ENCODE assay signal across 9 mouse cellular contexts in the genomic region with DNA sequence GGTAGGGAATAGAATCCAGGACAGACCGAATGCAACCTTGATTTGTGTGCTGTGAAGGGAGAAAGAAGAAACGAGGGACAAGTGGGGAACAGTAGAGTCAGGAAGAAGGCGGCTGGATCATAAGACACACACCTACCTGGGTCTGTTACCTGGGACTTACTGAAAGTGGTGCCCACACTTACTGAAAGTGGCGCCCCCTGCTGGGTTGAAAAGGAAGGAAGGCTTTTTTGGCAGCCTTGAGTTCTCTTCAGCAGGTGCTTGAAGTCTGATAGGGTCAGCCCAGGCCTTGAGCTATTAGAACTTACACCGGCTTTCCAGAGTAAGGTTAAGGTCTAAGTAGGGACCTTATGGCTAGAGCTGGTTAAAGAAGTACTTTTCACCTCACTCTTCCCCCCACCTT. TPM values are rescaled to one million over a fixed set of nuclear protein-coding genes. Genes with fewer than 3 reads are reported as not detected.
DNase-seq lines count a peak whose midpoint lies in the region; ATAC-seq and TF ChIP-seq lines count a peak whose summit lies in the region.
"Had no signal": no experiment of that assay in that cellular context is flagged by ENCODE, and none has a peak within 500 bp of the region (broad histone marks: within the 10 kb centered on the region; RNA-seq: fewer than 3 reads in every experiment).

No protein-coding gene starts in this region.

- TF ChIP-seq CTCF in G1E (IDR thresholded peaks at IDR 0.05; ENCODE audit: low read depth, low read length): peak; percentile 27; the same call in 1 of the 2 replicates
- TF ChIP-seq CTCF in liver, embryonic 14.5 days (IDR thresholded peaks at IDR 0.05; ENCODE audit: low read depth): peak; percentile 62

- WGBS in liver, embryonic 14.5 days (ENCODE audit: insufficient replicate concordance): 57% methylated on average over 5 of the region's 5 CpGs
- WGBS in forebrain, embryonic 15.5 days: 78% methylated on average over 5 of the region's 5 CpGs

- no peaks in the 10 kb centered on the region for H3K9me3 ChIP-seq in G1E (replicated peaks)
- H3K9me3 ChIP-seq in liver, embryonic 14.5 days (ENCODE audit: control insufficient read depth, low read length): no peaks in the 10 kb centered on the region
- no peaks in the 10 kb centered on the region for H3K9me3 ChIP-seq in forebrain, embryonic 15.5 days
- H3K9me3 ChIP-seq: midbrain, embryonic 15.5 days had no signal

- no peaks in the 10 kb centered on the region for H3K4me1 ChIP-seq in G1E (ENCODE audit: insufficient read depth, low read depth, low read length)
- H3K4me1 ChIP-seq in liver, embryonic 14.5 days (replicated peaks; ENCODE audit: control insufficient read depth in 2 of 2, insufficient read depth in 2 of 2, low read length in 1 of 2): no peaks in the 10 kb centered on the region
- no peaks in the 10 kb centered on the region for H3K4me1 ChIP-seq in forebrain, embryonic 15.5 days
- H3K4me1 ChIP-seq: midbrain, embryonic 15.5 days had no signal

- TF ChIP-seq EP300 in liver, embryonic 14.5 days (IDR thresholded peaks at IDR 0.05; ENCODE audit: low read depth): no peak

- H3K36me3 ChIP-seq in G1E (replicated peaks): no peaks in the 10 kb centered on the region
- H3K36me3 ChIP-seq in liver, embryonic 14.5 days (replicated peaks; ENCODE audit: control insufficient read depth, insufficient read depth, low read depth): no peaks in the 10 kb centered on the region
- H3K36me3 ChIP-seq in splenic B cell, adult 2 months (ENCODE audit: control insufficient read depth, insufficient read depth, low read length, poor library complexity, severe bottlenecking): no peaks in the 10 kb centered on the region
- no peaks in the 10 kb centered on the region for H3K36me3 ChIP-seq in forebrain, embryonic 15.5 days
- H3K36me3 ChIP-seq: midbrain, embryonic 15.5 days had no signal

- peaks cover 32% of the 10 kb centered on the region for H3K27me3 ChIP-seq in G1E (ENCODE audit: insufficient read depth, low read length)
- no peaks in the 10 kb centered on the region for H3K27me3 ChIP-seq in liver, embryonic 14.5 days (ENCODE audit: control insufficient read depth, insufficient read depth, low read length)
- no peaks in the 10 kb centered on the region for H3K27me3 ChIP-seq in splenic B cell, adult 2 months (ENCODE audit: control insufficient read depth, insufficient read depth, low read length, poor library complexity, severe bottlenecking)
- H3K27me3 ChIP-seq in forebrain, embryonic 15.5 days: no peaks in the 10 kb centered on the region
- H3K27me3 ChIP-seq: midbrain, embryonic 15.5 days had no signal

- no peak for ATAC-seq in G1E (ENCODE audit: extremely low read depth, insufficient number of reproducible peaks, low FRiP score, poor library complexity, severe bottlenecking)
- ATAC-seq in liver, embryonic 14.5 days (ENCODE audit: insufficient read depth): no peak
- ATAC-seq in erythroid progenitor cell, adult 5-6 weeks (replicated peaks; ENCODE audit: low FRiP score, poor library complexity, severe bottlenecking): no peak
- no peak for ATAC-seq in forebrain, embryonic 15.5 days (replicated peaks)
- ATAC-seq: midbrain, embryonic 15.5 days had no signal

- no peak overlapping the region for H3K4me2 ChIP-seq in liver, embryonic 14.5 days (ENCODE audit: low read depth)
- no peak overlapping the region for H3K4me2 ChIP-seq in forebrain, embryonic 15.5 days (replicated peaks)
- H3K4me2 ChIP-seq: midbrain, embryonic 15.5 days had no signal

- H3K4me3 ChIP-seq in G1E (ENCODE audit: low read depth, low read length): no peak overlapping the region
- H3K4me3 ChIP-seq in liver, embryonic 14.5 days (ENCODE audit: insufficient read depth in 1 of 2, low read depth in 2 of 2, low read length in 2 of 2): no peak overlapping the region
- no peak overlapping the region for H3K4me3 ChIP-seq in forebrain, embryonic 15.5 days
- H3K4me3 ChIP-seq: midbrain, embryonic 15.5 days had no signal

- DNase-seq in kidney, postnatal 4 days: peak; percentile 33 to 42
- no peak for DNase-seq in kidney, adult 11 months
- DNase-seq in G1E (ENCODE audit: low spot score): no peak
- no peak for DNase-seq in liver, embryonic 14.5 days (ENCODE audit: low read depth in 3 of 3, low spot score in 3 of 3)
- DNase-seq in splenic B cell, adult 2 months (ENCODE audit: low read depth, low spot score): peak; percentile 82
- no peak for DNase-seq in urinary bladder, postnatal 25 days (ENCODE audit: low spot score)

- H3K9ac ChIP-seq in liver, embryonic 14.5 days (replicated peaks): no peak overlapping the region
- H3K9ac ChIP-seq in forebrain, embryonic 15.5 days (replicated peaks): no peak overlapping the region
- H3K9ac ChIP-seq: midbrain, embryonic 15.5 days had no signal

- H3K27ac ChIP-seq in liver, embryonic 14.5 days: no peak overlapping the region
- no peak overlapping the region for H3K27ac ChIP-seq in forebrain, embryonic 15.5 days (replicated peaks)
- H3K27ac ChIP-seq: midbrain, embryonic 15.5 days had no signal

RNA-seq across cellular contexts. Expression of a gene that starts 40.5 kb away (rescaled TPM):
- not detected in 2 replicates for total RNA-seq in G1E (2014; fragmentation: Nextera tagmentation)
- total RNA-seq in G1E (2017): 0.22 and 0.64 TPM in 2 replicates
- not detected in 2 replicates for polyA plus RNA-seq in G1E (2012)
- polyA plus RNA-seq in liver, embryonic 14.5 days (2012; rRNA removed): 0.09 and 0.20 TPM in 2 replicates
- 0.17 and 0.52 TPM in 2 replicates for polyA plus RNA-seq in liver, embryonic 14.5 days (2014; fragmentation: Nextera tagmentation; extraction: Ambion mirVana)
- total RNA-seq in erythroid progenitor cell, adult 5-6 weeks (2015; ENCODE audit: low replicate concordance): 0.42 TPM in 1 of 2 replicates, not detected in the other
- 0.26 TPM in 1 of 2 replicates, not detected in the other for total RNA-seq in erythroid progenitor cell, adult 5-6 weeks (2017; ENCODE audit: low replicate concordance)
- polyA plus RNA-seq in forebrain, embryonic 15.5 days (2015; fragmentation: Nextera tagmentation; extraction: Ambion mirVana): 0.14 and 0.31 TPM in 2 replicates
- polyA plus RNA-seq: midbrain, embryonic 15.5 days had no signal

Comparison
In these comparisons a context has a peak if more than half of its experiments do, and no peak if none do; other contexts are left out.
1. DNase-seq: peak in kidney, postnatal 4 days (2 of 2) and splenic B cell, adult 2 months (single experiment); none in kidney, adult 11 months (single experiment), G1E (single experiment), liver, embryonic 14.5 days (0 of 3) and urinary bladder, postnatal 25 days (single experiment).